ENCODE assay signal across 35 mouse cellular contexts in genomic region chr2:39823851-39824250, GRCm38 (mm10).
"Had no signal": no experiment of that assay in that cellular context is flagged by ENCODE, and none has a peak within 500 bp of the region (broad histone marks: within the 10 kb centered on the region; RNA-seq: fewer than 3 reads in every experiment).

No protein-coding gene starts in this region.

- H3K9me3 ChIP-seq: heart, embryonic 10.5 days; heart, embryonic 15.5 days; hindbrain, embryonic 10.5 days; hindbrain, embryonic 12.5 days; hindbrain, embryonic 13.5 days; hindbrain, embryonic 15.5 days; intestine, embryonic 15.5 days; kidney, embryonic 15.5 days had no signal

- H3K4me1 ChIP-seq: heart, embryonic 10.5 days; heart, embryonic 12.5 days; heart, embryonic 13.5 days; heart, embryonic 15.5 days; hindbrain, embryonic 10.5 days; hindbrain, embryonic 12.5 days; hindbrain, embryonic 13.5 days; hindbrain, embryonic 15.5 days; intestine, embryonic 15.5 days; kidney, embryonic 15.5 days had no signal

- H3K9ac ChIP-seq: heart, embryonic 12.5 days; heart, embryonic 13.5 days; heart, embryonic 15.5 days; hindbrain, embryonic 12.5 days; hindbrain, embryonic 13.5 days; hindbrain, embryonic 14.5 days; hindbrain, embryonic 15.5 days; intestine, embryonic 15.5 days; kidney, embryonic 15.5 days had no signal

- DNase-seq: heart, postnatal 10 days; heart, postnatal 14 days; heart, postnatal 36 days; heart, postnatal 4 days; kidney, adult 11 months; kidney, adult 18-20 months; kidney, adult 2 months; kidney, adult 8-10 months; kidney, adult 9 months; kidney, postnatal 10 days; kidney, postnatal 14 days; kidney, postnatal 25 days; kidney, postnatal 36 days; kidney, postnatal 4 days; layer of hippocampus, adult 9-11 months; layer of hippocampus, postnatal 36 days had no signal

- H3K4me3 ChIP-seq: heart, embryonic 10.5 days; heart, embryonic 12.5 days; heart, embryonic 13.5 days; heart, embryonic 15.5 days; hindbrain, embryonic 10.5 days; hindbrain, embryonic 12.5 days; hindbrain, embryonic 13.5 days; hindbrain, embryonic 15.5 days; intestine, embryonic 15.5 days; kidney, embryonic 15.5 days; layer of hippocampus, adult 2 months had no signal

- H3K4me2 ChIP-seq: heart, embryonic 11.5 days; heart, embryonic 12.5 days; heart, embryonic 13.5 days; heart, embryonic 15.5 days; hindbrain, embryonic 12.5 days; hindbrain, embryonic 13.5 days; hindbrain, embryonic 14.5 days; hindbrain, embryonic 15.5 days; intestine, embryonic 15.5 days; kidney, embryonic 15.5 days had no signal

- H3K27me3 ChIP-seq: heart, embryonic 12.5 days; heart, embryonic 13.5 days; heart, embryonic 15.5 days; hindbrain, embryonic 12.5 days; hindbrain, embryonic 13.5 days; hindbrain, embryonic 15.5 days; intestine, embryonic 15.5 days; kidney, embryonic 15.5 days had no signal

- H3K36me3 ChIP-seq: heart, embryonic 10.5 days; heart, embryonic 12.5 days; heart, embryonic 13.5 days; heart, embryonic 15.5 days; hindbrain, embryonic 10.5 days; hindbrain, embryonic 12.5 days; hindbrain, embryonic 13.5 days; hindbrain, embryonic 15.5 days; intestine, embryonic 15.5 days; kidney, embryonic 15.5 days had no signal

- ATAC-seq: hindbrain, embryonic 16.5 days; hindbrain, postnatal 0 days; inflammation-experienced regulatory T-cells, adult 6 months; intestine, embryonic 15.5 days; intestine, embryonic 16.5 days; intestine, postnatal 0 days had no signal

- H3K27ac ChIP-seq: heart, embryonic 10.5 days; heart, embryonic 13.5 days; heart, embryonic 15.5 days; hindbrain, embryonic 10.5 days; hindbrain, embryonic 12.5 days; hindbrain, embryonic 13.5 days; hindbrain, embryonic 14.5 days; hindbrain, embryonic 15.5 days; hindbrain, postnatal 0 days; intestine, embryonic 15.5 days; kidney, embryonic 15.5 days; kidney, postnatal 0 days; layer of hippocampus, adult 2 months had no signal
